Mouse (Mus musculus) lung, postnatal 0 days (tissue): ENCODE data around the gene Hist2h4. TPM values are rescaled to one million over a fixed set of nuclear protein-coding genes. Genes with fewer than 3 reads are reported as not detected.
A peak's percentile ranks its signal among the peaks of the same experiment; 100 is the strongest.

Source experiments
- ATAC-seq: fragments of 200-750 bp; cut with Nextera tagmentation; 2 replicates; pipeline ENCODE4 v1.8.0; 2017; ENCODE audit warnings: moderate library complexity
- DNase-seq: peaks from one replicate; pipeline ENCODE4 v3.0.0-alpha.2; 2016; ENCODE audit warnings: low spot score
- H3K27ac ChIP-seq: fragments of 300-500 bp; sonication (generic); 2 replicates; pipeline ENCODE4 v1.5.1; 2014; ENCODE audit warnings: antibody characterized with exemption, mild to moderate bottlenecking, low read length, mixed read lengths
- H3K27me3 ChIP-seq: fragments of 300-500 bp; sonication (generic); replicated peaks from 2 replicates; pipeline ENCODE4 v1.6.1; 2014; ENCODE audit warnings: low read length, mixed read lengths; ENCODE audit not compliant: insufficient read depth
- H3K36me3 ChIP-seq: fragments of 300-500 bp; sonication (generic); 2 replicates; pipeline ENCODE4 v1.6.1; 2014; ENCODE audit warnings: low read length, mixed read lengths; ENCODE audit not compliant: insufficient read depth
- H3K4me1 ChIP-seq: fragments of 300-500 bp; sonication (generic); 2 replicates; pipeline ENCODE4 v1.6.1; 2014; ENCODE audit warnings: antibody characterized with exemption, low read depth, low read length, mixed read lengths; ENCODE audit not compliant: insufficient read depth
- H3K4me2 ChIP-seq: fragments of 300-500 bp; sonication (generic); replicated peaks from 2 replicates; pipeline ENCODE4 v1.6.1; 2014; ENCODE audit warnings: low read depth, mild to moderate bottlenecking, low read length, moderate library complexity, mixed read lengths
- H3K4me3 ChIP-seq: fragments of 300-500 bp; sonication (generic); 2 replicates; pipeline ENCODE4 v1.5.1; 2014; ENCODE audit warnings: low read depth, low read length
- H3K9ac ChIP-seq: fragments of 300-500 bp; sonication (generic); replicated peaks from 2 replicates; pipeline ENCODE4 v1.6.1; 2014; ENCODE audit warnings: low read depth, mild to moderate bottlenecking
- H3K9me3 ChIP-seq: fragments of 300-500 bp; sonication (generic); 2 replicates; pipeline ENCODE4 v1.6.1; 2016; ENCODE audit warnings: low read length, mixed read lengths
- CTCF ChIP-seq: IDR thresholded peaks from 2 replicates; pipeline ENCODE4 v1.5.1; 2016; ENCODE audit warnings: antibody characterized with exemption, mild to moderate bottlenecking
- EP300 ChIP-seq: IDR thresholded peaks from 2 replicates; pipeline ENCODE4 v1.6.1; 2016; ENCODE audit warnings: antibody characterized with exemption, mild to moderate bottlenecking, control low read depth
- WGBS: fragments of 180-500 bp; shearing (Covaris S2); extraction: QIAGEN DNeasy Blood & Tissue Kit; methylation state at CpG from one replicate; pipeline ENCODE4 v1.1.7; 2014; 5-methylcytosine and 5-hydroxymethylcytosine counted together
- microRNA-seq: library from miRNA; unstranded; fragments of <30 nt; microRNA quantifications from one replicate; pipeline ENCODE4, GENCODE M21; 2016
- polyA plus RNA-seq: library from polyadenylated mRNA; unstranded; fragments of >200 nt; fragmentation: Nextera tagmentation; extraction: Ambion mirVana; gene quantifications from 2 replicates; pipeline ENCODE4 v1.2.1, GENCODE M21; 2015

Gene Hist2h4
- polyA plus RNA-seq, 1 experiment from 2014 or later, result 9.8 TPM

GRCm38 (mm10) chr3:96219191-96219641 lies 43.9 kb downstream of the Hist2h4 start:
- peak overlapping the region; percentile 98 for H3K27ac ChIP-seq
- TF ChIP-seq CTCF, result peak; percentile 37
- TF ChIP-seq EP300, result no peak
- under 1% methylated on average over 12 of the region's 12 CpGs for WGBS
- no peaks in the 10 kb centered on the region for H3K36me3 ChIP-seq
- H3K9ac ChIP-seq, result peak overlapping the region; percentile 35
- peaks cover 9% of the 10 kb centered on the region; the same call in 1 of the 2 replicates for H3K4me1 ChIP-seq
- H3K4me3 ChIP-seq, result peak overlapping the region; percentile 64
- DNase-seq, result peak; percentile 50
- no peaks in the 10 kb centered on the region for H3K27me3 ChIP-seq
- no peaks in the 10 kb centered on the region for H3K9me3 ChIP-seq
- peak overlapping the region; percentile 74 for H3K4me2 ChIP-seq
- ATAC-seq, result 0 out of 2 replicates have a peak, but pooled peaks have one; percentile 0

Small RNAs within 50 kb of the gene (microRNA-seq; reads per million reads assigned to microRNA genes)
- gene Gm44492 (not detected), gene Gm47311 (not detected), gene Gm47313 (not detected)

Other genes with a start within 250 kb of the Hist2h4 start
- 32.3 and 32.8 TPM in 2 replicates for gene Vps45, start 204.8 kb downstream of the Hist2h4 start, polyA plus RNA-seq
- gene Otud7b, start 158.8 kb downstream of the Hist2h4 start, polyA plus RNA-seq, result 30.2 and 30.6 TPM in 2 replicates
- gene Mtmr11, start 101.3 kb downstream of the Hist2h4 start, polyA plus RNA-seq, result 7.5 and 11.3 TPM in 2 replicates
- gene Sf3b4, start 91.0 kb downstream of the Hist2h4 start, polyA plus RNA-seq, result 64.4 and 68.4 TPM in 2 replicates
- 1.9 and 2.2 TPM in 2 replicates for gene Sv2a, start 82.2 kb downstream of the Hist2h4 start, polyA plus RNA-seq
- 50.1 and 51.1 TPM in 2 replicates for gene Bola1, start 43.6 kb downstream of the Hist2h4 start, polyA plus RNA-seq
- gene Hist2h2ab, start 43.4 kb downstream of the Hist2h4 start, polyA plus RNA-seq, result 0.31 TPM in 1 of 2 replicates, not detected in the other
- 3.0 and 3.6 TPM in 2 replicates for gene Hist2h2ac, start 42.4 kb downstream of the Hist2h4 start, polyA plus RNA-seq
- gene Hist2h2be, start 42.2 kb downstream of the Hist2h4 start, polyA plus RNA-seq, result 2.3 and 4.0 TPM in 2 replicates
- gene Hist2h3c2, start 24.2 kb downstream of the Hist2h4 start, polyA plus RNA-seq, result 1.8 and 2.2 TPM in 2 replicates
- gene Hist2h2aa2, start 23.0 kb downstream of the Hist2h4 start, polyA plus RNA-seq, result 168 and 196 TPM in 2 replicates
- gene Hist2h2aa1, start 17.8 kb downstream of the Hist2h4 start, polyA plus RNA-seq, result 56.2 and 60.0 TPM in 2 replicates
- gene Hist2h3c1, start 16.6 kb downstream of the Hist2h4 start, polyA plus RNA-seq, result 0.77 TPM in 1 of 2 replicates, not detected in the other
- 12.5 and 12.9 TPM in 2 replicates for gene Hist2h3b, start 5.3 kb upstream of the Hist2h4 start, polyA plus RNA-seq
- gene Hist2h2bb, start 6.4 kb upstream of the Hist2h4 start, polyA plus RNA-seq, result 0.48 and 2.9 TPM in 2 replicates
- gene Fcgr1, start 30.7 kb upstream of the Hist2h4 start, polyA plus RNA-seq, result 4.7 and 5.3 TPM in 2 replicates
- gene BC107364, start 189.0 kb upstream of the Hist2h4 start, polyA plus RNA-seq, result 0.12 and 0.19 TPM in 2 replicates